Mouse (Mus musculus) heart, embryonic 11.5 days (tissue): ENCODE results near the gene Alpk1. TPM values are rescaled to one million over a fixed set of nuclear protein-coding genes. Genes with fewer than 3 reads are reported as not detected.

Source experiments
- ATAC-seq: fragments of 200-750 bp; cut with Nextera tagmentation; replicated peaks from 2 replicates; pipeline ENCODE4 v1.8.0; 2017; ENCODE audit warnings: moderate library complexity; ENCODE audit not compliant: insufficient number of reproducible peaks, low FRiP score, low TSS enrichment
- H3K27ac ChIP-seq: fragments of 300-500 bp; sonication (generic); 2 replicates; pipeline ENCODE4 v1.5.1; 2014; ENCODE audit warnings: mild to moderate bottlenecking, low read depth, low read length
- H3K27me3 ChIP-seq: fragments of 300-500 bp; sonication (generic); 2 replicates; pipeline ENCODE4 v1.6.1; 2014; ENCODE audit warnings: mild to moderate bottlenecking, low read length, mixed read lengths; ENCODE audit not compliant: control insufficient read depth, insufficient read depth
- H3K36me3 ChIP-seq: fragments of 300-500 bp; sonication (generic); 2 replicates; pipeline ENCODE4 v1.6.1; 2014; ENCODE audit warnings: mild to moderate bottlenecking, low read length, moderate library complexity, mixed read lengths; ENCODE audit not compliant: control insufficient read depth, insufficient read depth
- H3K4me1 ChIP-seq: fragments of 300-500 bp; sonication (generic); 2 replicates; pipeline ENCODE4 v1.6.1; 2014; ENCODE audit warnings: low read length; ENCODE audit not compliant: control insufficient read depth, insufficient read depth
- H3K4me2 ChIP-seq: fragments of 300-500 bp; sonication (generic); 2 replicates; pipeline ENCODE4 v1.6.1; 2014; ENCODE audit warnings: mild to moderate bottlenecking, moderate library complexity
- H3K4me3 ChIP-seq: fragments of 300-500 bp; sonication (generic); 2 replicates; pipeline ENCODE4 v1.5.1; 2014; ENCODE audit warnings: low read depth, low read length
- H3K9ac ChIP-seq: fragments of 300-500 bp; sonication (generic); 2 replicates; pipeline ENCODE4 v1.6.1; 2014; ENCODE audit warnings: mild to moderate bottlenecking, low read depth, low read length, moderate library complexity
- H3K9me3 ChIP-seq: fragments of 300-500 bp; sonication (generic); replicated peaks from 2 replicates; pipeline ENCODE4 v1.6.1; 2016; ENCODE audit warnings: low read length; ENCODE audit not compliant: control insufficient read depth
- WGBS: fragments of 180-500 bp; shearing (Covaris S2); extraction: QIAGEN DNeasy Blood & Tissue Kit; methylation state at CpG from one replicate; pipeline ENCODE4 v1.1.7; 2014; ENCODE audit not compliant: insufficient replicate concordance; 5-methylcytosine and 5-hydroxymethylcytosine counted together
- polyA plus RNA-seq: library from polyadenylated mRNA; unstranded; fragments of >200 nt; fragmentation: Nextera tagmentation; extraction: Ambion mirVana; gene quantifications from 2 replicates; pipeline ENCODE4 v1.2.1, GENCODE M21; 2014

Gene Alpk1
- polyA plus RNA-seq = 0.72 and 1.2 TPM in 2 replicates

DNA sequence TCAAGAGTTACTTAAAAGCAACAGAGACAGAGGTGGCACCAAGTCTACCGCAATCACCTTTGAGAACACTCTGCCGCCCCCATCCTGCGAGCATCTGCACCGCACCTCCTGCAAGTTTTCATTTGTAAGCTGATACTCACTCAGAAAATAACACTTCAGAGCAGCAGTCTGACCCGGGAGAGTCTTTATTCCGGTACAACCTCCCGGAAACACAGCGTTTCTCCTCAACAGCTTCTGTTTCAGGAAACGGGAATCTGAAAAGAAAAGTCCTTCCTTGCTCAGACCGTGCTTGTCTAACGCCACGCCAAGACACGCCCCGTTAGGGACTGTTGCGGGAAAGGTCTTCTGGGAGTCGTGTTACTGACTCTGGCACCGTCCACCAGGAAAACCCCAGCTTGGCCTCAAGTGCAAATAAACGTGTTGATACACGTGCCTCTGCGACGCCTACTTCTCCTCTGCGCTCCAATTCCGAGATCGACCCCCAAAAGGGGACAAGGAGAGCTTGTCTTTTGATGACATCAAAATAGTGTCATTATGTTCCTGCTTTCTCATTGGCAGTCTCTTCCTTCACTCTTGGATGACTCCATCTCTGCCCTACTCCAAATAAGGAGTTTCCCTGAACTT is at the start of gene Alpk1:
Gene Alpk1 (minus strand): TSS at position 507 of the 624 bp plus-strand sequence.
- peak; percentile 65; the same call in 1 of the 2 replicates for ATAC-seq
- Histone ChIP-seq H3K9me3 (no peaks in the 10 kb centered on the region), H3K27ac (0 out of 2 replicates have a peak within 1 kb of the TSS, but pooled peaks have one; percentile 41), H3K4me1 (no peaks in the 10 kb centered on the region), H3K36me3 (no peaks in the 10 kb centered on the region), H3K4me3 (peak within 1 kb of the TSS; percentile 47), H3K27me3 (no peaks in the 10 kb centered on the region), H3K9ac (peak within 1 kb of the TSS; percentile 70), H3K4me2 (peak within 1 kb of the TSS; percentile 80)
- WGBS = 1% methylated on average over 24 of the region's 24 CpGs

DNA sequence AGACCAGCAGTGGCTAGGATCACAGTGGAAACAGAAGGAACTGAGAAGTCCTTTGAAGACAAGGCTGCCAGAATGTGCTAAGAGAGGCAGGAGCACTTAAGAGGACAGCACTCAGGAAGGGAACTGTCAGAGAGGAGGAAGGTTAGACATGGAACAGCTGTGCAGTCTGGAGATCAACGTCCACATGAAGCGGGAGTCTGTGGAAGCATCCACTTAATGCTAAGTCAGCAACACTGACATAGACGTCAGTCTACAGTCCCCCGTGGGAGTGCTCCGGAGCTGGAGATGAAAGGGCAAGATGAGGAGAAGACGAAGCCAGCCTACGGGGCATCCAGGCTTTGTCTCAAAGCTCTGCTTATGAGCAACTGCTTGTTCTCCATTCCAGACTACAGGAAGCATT is 46.8 kb upstream of the Alpk1 start:
- Histone ChIP-seq H3K36me3 (no peaks in the 10 kb centered on the region), H3K9me3 (no peaks in the 10 kb centered on the region), H3K27me3 (no peaks in the 10 kb centered on the region), H3K4me1 (peaks cover 9% of the 10 kb centered on the region; the same call in 1 of the 2 replicates), H3K4me2 (no peak overlapping the region), H3K27ac (0 out of 2 replicates have a peak overlapping the region, but pooled peaks have one; percentile 7), H3K4me3 (no peak overlapping the region), H3K9ac (no peak overlapping the region)
- no peak; the same call in 1 of the 2 replicates for ATAC-seq
- WGBS = 15% methylated on average over 7 of the region's 7 CpGs

DNA sequence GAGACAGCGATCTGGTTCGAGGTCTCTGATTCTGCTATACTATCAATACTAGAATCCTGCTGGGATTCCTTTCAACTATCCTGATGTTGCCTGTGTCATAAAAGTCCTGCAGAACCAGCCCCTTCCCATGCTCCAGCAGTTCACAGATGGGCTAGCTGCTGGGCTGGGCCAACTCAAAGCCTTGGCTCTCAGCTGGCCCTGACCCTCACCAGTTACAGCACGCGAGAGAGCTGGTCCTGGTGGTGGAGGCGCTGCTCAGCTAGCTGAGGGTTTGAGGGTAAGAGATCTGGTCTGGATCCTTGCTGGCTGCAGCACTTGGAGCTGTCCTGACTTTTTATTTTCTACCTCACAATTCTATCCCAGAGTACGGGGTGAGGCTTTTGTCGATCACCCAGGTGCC is 46.2 kb upstream of the Alpk1 start:
- no peaks in the 10 kb centered on the region for H3K9me3 ChIP-seq
- no peaks in the 10 kb centered on the region for H3K36me3 ChIP-seq
- H3K4me2 ChIP-seq = no peak overlapping the region
- no peak for ATAC-seq
- H3K4me3 ChIP-seq = no peak overlapping the region
- H3K27ac ChIP-seq = no peak overlapping the region
- H3K4me1 ChIP-seq = peaks cover 9% of the 10 kb centered on the region; the same call in 1 of the 2 replicates
- H3K27me3 ChIP-seq = no peaks in the 10 kb centered on the region
- WGBS = 75% methylated on average over 7 of the region's 7 CpGs
- no peak overlapping the region for H3K9ac ChIP-seq

DNA sequence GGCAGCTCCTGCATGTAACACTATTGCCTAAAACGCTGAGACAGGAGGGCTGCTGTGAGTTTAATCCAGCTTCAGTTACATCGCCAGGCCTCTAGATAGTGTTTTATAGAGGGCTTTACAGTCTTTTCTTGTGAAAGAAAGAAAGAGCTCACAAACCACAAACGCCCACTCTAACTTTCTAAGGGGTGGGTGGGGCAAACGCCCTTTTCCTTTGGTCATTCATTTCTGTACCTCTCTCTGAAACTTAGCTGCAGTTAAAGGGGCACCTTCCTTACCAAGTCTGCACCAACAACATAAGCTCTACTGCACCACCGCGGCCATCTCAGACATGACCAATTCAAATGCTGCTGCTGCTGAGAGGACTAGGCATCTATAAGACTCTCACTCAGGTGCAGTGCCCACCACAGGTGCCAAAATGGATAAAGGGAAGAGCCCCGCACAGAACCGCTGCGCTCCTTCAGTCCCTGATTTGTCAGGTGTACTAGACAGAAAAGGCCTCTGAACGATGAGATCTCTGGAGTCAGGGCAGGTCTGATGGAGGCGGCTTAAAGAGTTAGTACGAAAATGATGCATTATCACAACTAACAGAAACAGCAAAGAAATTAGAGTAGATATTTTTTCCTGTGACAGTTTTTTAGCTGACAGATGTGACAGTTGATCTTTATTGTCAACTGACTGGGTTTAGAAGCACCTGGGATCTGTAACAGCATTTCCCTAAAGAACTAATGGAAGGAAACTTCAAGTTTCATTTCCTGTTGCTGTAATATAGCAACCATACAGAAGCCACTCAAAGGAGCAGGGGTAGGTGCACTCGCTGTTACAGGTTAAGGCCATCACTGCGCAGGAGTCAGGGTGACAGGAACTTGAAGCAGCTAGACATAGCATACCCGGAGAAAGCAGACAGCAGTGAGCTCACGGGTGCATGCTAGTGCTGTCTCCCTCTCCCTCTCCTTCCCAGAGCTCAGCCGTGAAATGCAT is 43.8 kb upstream of the Alpk1 start:
- H3K36me3 ChIP-seq = no peaks in the 10 kb centered on the region
- H3K27me3 ChIP-seq = no peaks in the 10 kb centered on the region
- no peak overlapping the region for H3K4me3 ChIP-seq
- H3K27ac ChIP-seq = no peak overlapping the region
- no peak overlapping the region for H3K9ac ChIP-seq
- 87% methylated on average over 17 of the region's 17 CpGs for WGBS
- H3K4me2 ChIP-seq = no peak overlapping the region
- no peak for ATAC-seq
- peaks cover 9% of the 10 kb centered on the region; the same call in 1 of the 2 replicates for H3K4me1 ChIP-seq
- H3K9me3 ChIP-seq = no peaks in the 10 kb centered on the region

DNA sequence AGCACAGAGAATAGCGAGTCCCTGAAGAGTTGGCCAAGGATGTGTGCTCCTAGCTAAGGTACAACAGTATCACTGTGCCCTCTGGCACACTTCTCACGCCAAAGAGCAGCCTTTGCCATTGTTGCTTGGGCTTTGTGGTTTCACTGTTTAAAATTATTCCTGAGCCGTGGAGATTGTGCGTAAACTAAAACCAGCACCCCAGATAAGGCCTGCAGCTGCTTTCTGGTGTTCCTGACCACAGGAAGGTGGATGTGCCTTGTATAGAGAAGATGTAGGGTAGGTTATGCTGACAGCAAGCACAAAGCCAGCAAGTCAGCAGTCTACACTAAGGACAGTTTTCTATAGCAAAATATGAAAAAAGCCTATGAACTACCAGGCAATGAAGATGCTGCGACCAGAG is 40.9 kb upstream of the Alpk1 start:
- Histone ChIP-seq H3K36me3 (no peaks in the 10 kb centered on the region), H3K9ac (no peak overlapping the region), H3K27ac (no peak overlapping the region), H3K4me1 (no peaks in the 10 kb centered on the region), H3K4me2 (no peak overlapping the region), H3K9me3 (no peaks in the 10 kb centered on the region), H3K4me3 (no peak overlapping the region), H3K27me3 (no peaks in the 10 kb centered on the region)
- 80% methylated on average over 5 of the region's 5 CpGs for WGBS
- ATAC-seq = no peak

DNA sequence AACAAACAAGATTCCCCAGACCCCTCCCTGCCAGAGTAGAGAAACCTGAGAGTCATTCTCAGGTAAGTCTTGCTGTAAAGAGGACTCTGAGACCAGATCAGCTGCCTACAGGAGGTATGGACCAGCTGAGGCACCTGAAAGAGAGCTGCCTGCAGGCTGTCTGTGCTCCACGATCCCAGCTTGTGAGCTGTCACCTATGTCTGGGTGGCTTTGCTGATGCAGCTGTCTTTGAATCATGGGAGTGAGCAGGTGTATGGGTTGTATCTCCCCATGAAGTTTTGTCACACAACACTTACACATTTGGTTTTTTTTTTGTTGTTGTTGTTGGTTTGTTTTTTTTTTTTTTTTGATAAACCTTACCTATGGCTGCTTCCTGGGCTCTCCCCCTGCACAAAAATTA is 40.1 kb upstream of the Alpk1 start:
- no peak overlapping the region for H3K4me2 ChIP-seq
- no peaks in the 10 kb centered on the region for H3K9me3 ChIP-seq
- H3K27me3 ChIP-seq = no peaks in the 10 kb centered on the region
- H3K9ac ChIP-seq = no peak overlapping the region
- H3K4me3 ChIP-seq = no peak overlapping the region
- no peaks in the 10 kb centered on the region for H3K36me3 ChIP-seq
- H3K27ac ChIP-seq = no peak overlapping the region
- H3K4me1 ChIP-seq = no peaks in the 10 kb centered on the region
- 81% methylated on average over 1 of the region's 1 CpGs for WGBS
- no peak for ATAC-seq

DNA sequence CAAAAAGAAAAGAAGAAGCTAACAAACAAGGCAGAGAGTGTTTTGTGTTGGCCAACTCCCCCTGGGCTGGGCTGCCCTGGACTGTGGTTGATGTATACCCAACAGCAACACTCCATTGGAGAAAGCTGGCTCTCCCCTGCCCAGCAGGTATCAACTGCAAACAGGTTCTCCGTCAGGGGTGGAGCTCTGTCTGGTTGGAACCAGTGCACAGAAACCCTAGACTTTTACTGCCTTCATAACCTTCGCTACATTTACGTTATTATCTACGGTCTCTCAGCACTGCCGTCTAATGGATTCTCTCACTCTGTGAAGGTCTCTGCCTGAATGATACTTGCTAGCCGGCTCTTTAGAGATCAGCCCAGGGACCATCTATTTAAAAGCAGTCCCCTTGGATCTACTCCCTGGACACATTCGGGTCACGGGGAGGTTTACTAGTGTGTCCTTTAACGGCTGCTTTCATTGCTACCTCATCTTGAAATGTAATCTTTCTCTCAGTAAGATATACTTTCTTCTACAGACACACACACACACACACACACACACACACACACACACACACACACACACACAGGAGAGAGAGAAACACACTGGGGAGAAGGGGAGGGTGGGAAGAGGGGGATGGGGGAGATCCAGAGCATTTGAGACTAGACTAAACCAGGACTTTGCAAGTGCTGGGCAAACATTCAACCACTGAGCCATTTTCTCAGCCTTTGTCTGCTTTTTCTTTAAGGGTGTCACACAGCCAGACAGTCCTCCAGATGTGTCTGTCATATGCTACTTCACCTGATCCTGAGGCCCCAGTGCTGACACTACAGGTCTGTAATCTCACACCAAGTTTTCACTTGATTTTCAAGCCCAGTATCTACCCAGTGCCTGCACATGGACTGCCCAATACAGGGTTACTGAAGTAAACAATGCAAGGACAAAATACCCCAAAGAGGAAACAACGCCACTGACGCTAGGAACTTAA is 38.7 kb upstream of the Alpk1 start:
- H3K36me3 ChIP-seq = no peaks in the 10 kb centered on the region
- WGBS = 77% methylated on average over 11 of the region's 11 CpGs
- H3K4me1 ChIP-seq = no peaks in the 10 kb centered on the region
- H3K4me3 ChIP-seq = no peak overlapping the region
- ATAC-seq = no peak
- H3K4me2 ChIP-seq = no peak overlapping the region
- no peaks in the 10 kb centered on the region for H3K27me3 ChIP-seq
- no peak overlapping the region for H3K9ac ChIP-seq
- no peaks in the 10 kb centered on the region for H3K9me3 ChIP-seq
- no peak overlapping the region for H3K27ac ChIP-seq
